Mouse (Mus musculus): ENCODE measurements around the gene Slc16a4. TPM values are rescaled to one million over a fixed set of nuclear protein-coding genes. Genes with fewer than 3 reads are reported as not detected.
A peak's percentile ranks its signal among the peaks of the same experiment; 100 is the strongest.

Gene Slc16a4
- polyA plus RNA-seq, 1 experiment = 0.05 TPM

DNA sequence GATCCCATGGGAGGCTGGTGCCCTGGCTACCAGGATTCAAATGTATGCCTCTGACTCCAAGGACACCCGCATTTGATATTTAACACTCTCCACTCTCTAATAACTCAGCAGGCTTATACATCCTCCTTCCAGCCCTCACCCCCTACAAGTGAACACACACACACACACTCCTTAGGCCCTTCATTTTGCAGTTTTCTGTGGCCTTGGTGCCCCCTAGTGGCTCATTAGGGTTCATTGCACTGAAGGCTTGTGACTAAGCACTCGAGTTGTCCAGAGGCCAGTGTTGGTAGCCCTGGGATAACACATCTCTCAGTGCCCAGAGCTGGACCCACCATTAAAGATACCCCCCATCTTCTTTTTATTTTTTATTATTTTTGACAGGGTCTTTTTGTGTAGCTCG, 17.2 kb upstream of the Slc16a4 start:
- Histone ChIP-seq H3K36me3 (ENCODE audit: control insufficient read depth, insufficient read depth, low read length) (no peaks in the 10 kb centered on the region), H3K4me3 (ENCODE audit: extremely low read depth, insufficient read depth, insufficient read length) (no peak overlapping the region), H3K27me3 (ENCODE audit: control insufficient read depth, insufficient read depth, low read length) (no peaks in the 10 kb centered on the region), H3K27ac (ENCODE audit: insufficient read depth, low read length) (no peak overlapping the region), H3K4me1 (ENCODE audit: control insufficient read depth, insufficient read depth, insufficient read length) (no peaks in the 10 kb centered on the region)
- 9% methylated on average over 3 of the region's 3 CpGs for WGBS
- TF ChIP-seq CTCF (IDR thresholded peaks at IDR 0.05; ENCODE audit: extremely low read depth, insufficient read depth, insufficient read length, insufficient replicate concordance) (peak; percentile 63; the same call in 1 of the 2 replicates), POLR2A (IDR thresholded peaks at IDR 0.05; ENCODE audit: low read depth, low read length) (no peak)
- peak; percentile 26 to 39 for DNase-seq (ENCODE audit: low read depth in 1 of 2, low spot score in 2 of 2)

DNA sequence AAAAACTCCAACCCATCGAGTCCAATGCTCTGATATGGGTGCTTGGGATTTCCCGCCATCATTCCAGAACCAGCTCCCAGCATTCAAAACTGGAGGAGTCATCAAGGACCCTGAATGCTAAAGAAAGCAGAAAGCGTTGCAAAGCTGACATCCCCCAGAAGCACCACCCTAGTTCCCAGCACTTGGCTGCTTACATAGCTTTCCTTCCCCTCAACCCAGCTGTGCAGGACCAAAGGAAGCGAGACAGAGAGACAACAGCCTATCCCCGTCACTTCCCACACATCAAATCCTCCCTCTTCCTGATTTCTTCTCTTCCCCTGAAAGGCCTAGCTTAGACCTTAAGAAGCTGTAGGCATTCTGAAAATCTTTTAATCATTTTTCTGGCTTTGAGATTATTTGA, 15.7 kb upstream of the Slc16a4 start:
- DNase-seq (ENCODE audit: low read depth in 1 of 2, low spot score in 2 of 2) = no peak
- WGBS = 76% methylated on average over 5 of the region's 5 CpGs
- H3K27ac ChIP-seq (ENCODE audit: insufficient read depth, low read length) = no peak overlapping the region
- H3K36me3 ChIP-seq (ENCODE audit: control insufficient read depth, insufficient read depth, low read length) = no peaks in the 10 kb centered on the region
- H3K4me3 ChIP-seq (ENCODE audit: extremely low read depth, insufficient read depth, insufficient read length) = no peak overlapping the region
- no peaks in the 10 kb centered on the region for H3K4me1 ChIP-seq (ENCODE audit: control insufficient read depth, insufficient read depth, insufficient read length)
- no peak for TF ChIP-seq CTCF (IDR thresholded peaks at IDR 0.05; ENCODE audit: extremely low read depth, insufficient read depth, insufficient read length, insufficient replicate concordance)
- TF ChIP-seq POLR2A (IDR thresholded peaks at IDR 0.05; ENCODE audit: low read depth, low read length) = no peak
- no peaks in the 10 kb centered on the region for H3K27me3 ChIP-seq (ENCODE audit: control insufficient read depth, insufficient read depth, low read length)

DNA sequence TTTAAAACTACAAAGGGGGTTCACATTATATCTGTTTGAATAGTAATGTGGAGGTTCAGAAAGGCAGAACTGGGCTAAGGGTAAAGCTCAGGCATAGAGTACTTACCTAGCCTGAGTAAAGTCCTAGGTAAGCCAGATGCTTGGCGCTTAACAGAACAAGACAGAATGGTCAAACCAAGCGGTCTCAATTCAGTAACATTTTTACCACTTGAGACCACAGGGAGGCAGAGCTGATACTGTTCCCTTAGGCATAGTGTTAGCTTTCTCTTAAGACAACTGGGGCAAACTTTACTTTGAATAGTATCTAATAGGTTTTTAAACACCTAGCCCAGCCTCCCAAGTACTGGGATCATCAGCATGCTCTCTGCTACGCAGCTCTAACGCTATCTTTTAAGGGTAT, 15.0 kb upstream of the Slc16a4 start:
- Histone ChIP-seq H3K27ac (ENCODE audit: insufficient read depth, low read length) (no peak overlapping the region), H3K36me3 (ENCODE audit: control insufficient read depth, insufficient read depth, low read length) (no peaks in the 10 kb centered on the region), H3K4me1 (ENCODE audit: control insufficient read depth, insufficient read depth, insufficient read length) (no peaks in the 10 kb centered on the region), H3K4me3 (ENCODE audit: extremely low read depth, insufficient read depth, insufficient read length) (no peak overlapping the region), H3K27me3 (ENCODE audit: control insufficient read depth, insufficient read depth, low read length) (no peaks in the 10 kb centered on the region)
- TF ChIP-seq POLR2A (IDR thresholded peaks at IDR 0.05; ENCODE audit: low read depth, low read length) = no peak
- no peak for TF ChIP-seq CTCF (IDR thresholded peaks at IDR 0.05; ENCODE audit: extremely low read depth, insufficient read depth, insufficient read length, insufficient replicate concordance)
- DNase-seq (ENCODE audit: low read depth in 1 of 2, low spot score in 2 of 2) = no peak
- 70% methylated on average over 4 of the region's 4 CpGs for WGBS

GRCm38 (mm10) chr3:107276626-107277025, 14.4 kb upstream of the Slc16a4 start:
- peaks cover 3% of the 10 kb centered on the region; the same call in 1 of the 2 replicates for H3K36me3 ChIP-seq (ENCODE audit: control insufficient read depth, insufficient read depth, low read length)
- 91% methylated on average over 3 of the region's 3 CpGs for WGBS
- TF ChIP-seq POLR2A (IDR thresholded peaks at IDR 0.05; ENCODE audit: low read depth, low read length) (no peak), CTCF (IDR thresholded peaks at IDR 0.05; ENCODE audit: extremely low read depth, insufficient read depth, insufficient read length, insufficient replicate concordance) (no peak)

DNA sequence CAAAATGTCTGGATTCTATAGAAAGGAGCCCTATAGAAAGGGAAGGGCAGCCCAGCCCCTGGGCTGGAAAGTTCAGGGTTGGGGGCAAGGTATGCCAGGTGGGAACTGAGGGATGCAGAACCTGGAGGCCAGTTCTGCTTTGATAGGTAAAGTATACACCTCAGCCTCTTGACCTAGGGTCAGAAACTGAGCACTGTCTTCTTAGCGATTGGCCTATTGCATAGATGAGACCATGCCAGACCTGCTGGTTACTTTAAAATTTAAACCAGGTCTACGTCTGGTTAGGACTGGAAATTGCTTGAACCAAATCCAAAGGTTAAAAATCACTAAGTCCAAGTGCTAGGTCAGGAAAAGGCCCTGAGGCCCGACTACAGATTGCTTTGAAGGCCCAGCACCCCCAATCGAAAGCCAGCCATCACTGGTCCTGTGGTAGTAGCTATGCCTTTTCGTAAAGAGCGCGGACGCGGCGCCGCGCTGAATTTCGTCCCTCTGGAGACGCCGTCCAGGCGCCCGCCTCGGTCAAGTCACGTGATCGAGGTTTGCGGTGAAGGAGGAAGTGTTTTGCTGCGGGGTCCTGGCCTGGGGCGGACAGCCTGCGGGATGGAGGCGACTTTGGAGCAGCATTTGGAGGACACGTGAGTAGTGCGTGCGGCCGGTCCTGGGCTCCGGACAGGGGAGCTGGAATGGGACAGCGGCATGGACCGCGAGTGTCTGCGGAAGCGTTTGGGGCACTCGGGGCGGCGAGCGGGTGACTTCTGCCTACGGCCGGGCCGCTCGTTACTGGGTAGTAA, 12.4 kb upstream of the Slc16a4 start, which contains the start of gene Lamtor5:
Gene Lamtor5, plus strand, starts transcription at position 380 of the 791 bp plus-strand sequence.
- DNase-seq (ENCODE audit: low read depth in 1 of 2, low spot score in 2 of 2) = peak; percentile 74 to 86
- H3K27me3 ChIP-seq (ENCODE audit: control insufficient read depth, insufficient read depth, low read length) = no peaks in the 10 kb centered on the region
- 3% methylated on average over 43 of the region's 43 CpGs for WGBS
- peak within 1 kb of the TSS; percentile 79 for H3K27ac ChIP-seq (ENCODE audit: insufficient read depth, low read length)
- H3K4me1 ChIP-seq (ENCODE audit: control insufficient read depth, insufficient read depth, insufficient read length) = no peaks in the 10 kb centered on the region
- H3K36me3 ChIP-seq (ENCODE audit: control insufficient read depth, insufficient read depth, low read length) = peaks cover 13% of the 10 kb centered on the region
- TF ChIP-seq CTCF (IDR thresholded peaks at IDR 0.05; ENCODE audit: extremely low read depth, insufficient read depth, insufficient read length, insufficient replicate concordance) (no peak), POLR2A (IDR thresholded peaks at IDR 0.05; ENCODE audit: low read depth, low read length) (peak; percentile 32)
- H3K4me3 ChIP-seq (ENCODE audit: extremely low read depth, insufficient read depth, insufficient read length) = peak within 1 kb of the TSS; percentile 100

More at GRCm38 (mm10) chr3:107276626-107277025, 14.4 kb upstream of the Slc16a4 start:
- H3K27ac ChIP-seq (ENCODE audit: insufficient read depth, low read length) = no peak overlapping the region
- H3K4me1 ChIP-seq (ENCODE audit: control insufficient read depth, insufficient read depth, insufficient read length) = no peaks in the 10 kb centered on the region
- no peak overlapping the region for H3K4me3 ChIP-seq (ENCODE audit: extremely low read depth, insufficient read depth, insufficient read length)
- no peaks in the 10 kb centered on the region for H3K27me3 ChIP-seq (ENCODE audit: control insufficient read depth, insufficient read depth, low read length)
- DNase-seq (ENCODE audit: low read depth in 1 of 2, low spot score in 2 of 2) = no peak

DNA sequence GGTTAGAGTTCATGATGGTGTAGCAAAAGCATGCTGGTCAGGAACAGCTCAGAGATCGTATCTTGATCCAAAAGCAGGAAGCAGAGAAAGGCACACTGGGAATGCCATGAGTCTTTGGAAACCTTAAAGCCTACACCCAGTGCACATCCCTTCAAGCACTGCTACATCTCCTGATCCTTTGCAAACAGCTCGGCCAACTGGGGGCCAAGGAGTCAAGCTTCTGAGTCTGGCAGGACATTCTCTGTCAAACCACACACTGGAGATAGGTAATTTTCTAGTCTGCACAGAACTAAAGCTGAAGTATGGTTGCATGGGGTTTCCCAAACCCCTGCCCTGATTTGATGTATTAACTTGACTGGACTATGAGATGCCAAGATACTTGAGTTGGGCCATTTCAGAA, 4.9 kb upstream of the Slc16a4 start:
- no peaks in the 10 kb centered on the region for H3K27me3 ChIP-seq (ENCODE audit: control insufficient read depth, insufficient read depth, low read length)
- no peak overlapping the region for H3K27ac ChIP-seq (ENCODE audit: insufficient read depth, low read length)
- no peaks in the 10 kb centered on the region for H3K4me1 ChIP-seq (ENCODE audit: control insufficient read depth, insufficient read depth, insufficient read length)
- no peak for DNase-seq (ENCODE audit: low read depth in 1 of 2, low spot score in 2 of 2)
- 90% methylated on average over 2 of the region's 2 CpGs for WGBS
- peaks cover 18% of the 10 kb centered on the region for H3K36me3 ChIP-seq (ENCODE audit: control insufficient read depth, insufficient read depth, low read length)
- TF ChIP-seq POLR2A (IDR thresholded peaks at IDR 0.05; ENCODE audit: low read depth, low read length) = no peak
- no peak for TF ChIP-seq CTCF (IDR thresholded peaks at IDR 0.05; ENCODE audit: extremely low read depth, insufficient read depth, insufficient read length, insufficient replicate concordance)
- H3K4me3 ChIP-seq (ENCODE audit: extremely low read depth, insufficient read depth, insufficient read length) = no peak overlapping the region

GRCm38 (mm10) chr3:107287346-107287745, 3.7 kb upstream of the Slc16a4 start:
- Histone ChIP-seq H3K27me3 (ENCODE audit: control insufficient read depth, insufficient read depth, low read length) (no peaks in the 10 kb centered on the region), H3K4me3 (ENCODE audit: extremely low read depth, insufficient read depth, insufficient read length) (no peak overlapping the region), H3K4me1 (ENCODE audit: control insufficient read depth, insufficient read depth, insufficient read length) (no peaks in the 10 kb centered on the region), H3K27ac (ENCODE audit: insufficient read depth, low read length) (no peak overlapping the region), H3K36me3 (ENCODE audit: control insufficient read depth, insufficient read depth, low read length) (peaks cover 11% of the 10 kb centered on the region)
- no peak for DNase-seq (ENCODE audit: low read depth in 1 of 2, low spot score in 2 of 2)
- TF ChIP-seq CTCF (IDR thresholded peaks at IDR 0.05; ENCODE audit: extremely low read depth, insufficient read depth, insufficient read length, insufficient replicate concordance) (no peak), POLR2A (IDR thresholded peaks at IDR 0.05; ENCODE audit: low read depth, low read length) (no peak)
